Comparison of ENCODE assay signal across 10 mouse cellular contexts in genomic region chr4:63480845-63481167, GRCm38 (mm10). TPM values are rescaled to one million over a fixed set of nuclear protein-coding genes. Genes with fewer than 3 reads are reported as not detected.
DNase-seq lines count a peak whose midpoint lies in the region; ATAC-seq and TF ChIP-seq lines count a peak whose summit lies in the region.
"Had no signal": no experiment of that assay in that cellular context is flagged by ENCODE, and none has a peak within 500 bp of the region (broad histone marks: within the 10 kb centered on the region; RNA-seq: fewer than 3 reads in every experiment).

No protein-coding gene starts in this region.

- H3K27ac ChIP-seq in heart, embryonic 11.5 days (ENCODE audit: low read depth, low read length): no peak overlapping the region; the same call in 1 of the 2 replicates
- H3K27ac ChIP-seq in heart, adult 2 months: no peak overlapping the region
- no peak overlapping the region for H3K27ac ChIP-seq in lung, postnatal 0 days (ENCODE audit: low read length)
- peak overlapping the region; percentile 76 for H3K27ac ChIP-seq in embryonic facial prominence, embryonic 10.5 days (replicated peaks)
- 0 out of 2 replicates have a peak overlapping the region, but pooled peaks have one; percentile 23 for H3K27ac ChIP-seq in limb, embryonic 11.5 days (replicated peaks; ENCODE audit: low read depth, low read length)
- H3K27ac ChIP-seq: liver, embryonic 15.5 days had no signal

- no peak for TF ChIP-seq CTCF in heart, adult 2 months (IDR thresholded peaks at IDR 0.05)
- TF ChIP-seq CTCF in lung, postnatal 0 days (IDR thresholded peaks at IDR 0.05): no peak

- no peak for DNase-seq in heart, adult 2 months
- DNase-seq in lung, postnatal 0 days (ENCODE audit: low spot score): no peak
- DNase-seq in lung, postnatal 10 days: no peak
- no peak for DNase-seq in embryonic facial prominence, embryonic 10.5 days (ENCODE audit: low spot score)
- peak; percentile 38 for DNase-seq in limb, embryonic 11.5 days (ENCODE audit: low spot score)
- no peak for DNase-seq in layer of hippocampus, postnatal 25 days (ENCODE audit: extremely low spot score in 1 of 2, low spot score in 1 of 2)
- DNase-seq: adrenal gland, adult 2 months had no signal

- no peak overlapping the region for H3K4me3 ChIP-seq in heart, embryonic 11.5 days (ENCODE audit: low read depth, low read length)
- no peak overlapping the region for H3K4me3 ChIP-seq in heart, adult 2 months
- no peak overlapping the region for H3K4me3 ChIP-seq in lung, postnatal 0 days (ENCODE audit: low read depth, low read length)
- no peak overlapping the region for H3K4me3 ChIP-seq in embryonic facial prominence, embryonic 10.5 days
- no peak overlapping the region for H3K4me3 ChIP-seq in limb, embryonic 11.5 days (ENCODE audit: low read depth, low read length)
- H3K4me3 ChIP-seq: liver, embryonic 15.5 days had no signal

- intact Hi-C loops in heart, adult 2 months (cut with DNase I): loop anchor here (1.0 kb wide), 1 partner anchor 28 kb away; no protein-coding TSS in a partner anchor

- peaks cover 9% of the 10 kb centered on the region; the same call in 1 of the 2 replicates for H3K4me1 ChIP-seq in heart, embryonic 11.5 days (ENCODE audit: control insufficient read depth, insufficient read depth, low read length)
- H3K4me1 ChIP-seq in heart, adult 2 months (ENCODE audit: control insufficient read depth, insufficient read depth, low read length): no peaks in the 10 kb centered on the region
- no peaks in the 10 kb centered on the region for H3K4me1 ChIP-seq in lung, postnatal 0 days (ENCODE audit: insufficient read depth, low read depth, low read length)
- peaks cover 32% of the 10 kb centered on the region for H3K4me1 ChIP-seq in embryonic facial prominence, embryonic 10.5 days
- H3K4me1 ChIP-seq in limb, embryonic 11.5 days (ENCODE audit: control insufficient read depth, insufficient read depth, low read length): peaks cover 10% of the 10 kb centered on the region

- ATAC-seq in heart, embryonic 11.5 days (replicated peaks; ENCODE audit: insufficient number of reproducible peaks, low FRiP score, low TSS enrichment): no peak
- no peak for ATAC-seq in lung, postnatal 0 days
- no peak for ATAC-seq in limb, embryonic 11.5 days (ENCODE audit: insufficient number of reproducible peaks, low FRiP score, low TSS enrichment, low read depth)
- no peak for ATAC-seq in monocyte, adult 5-6 weeks (replicated peaks; ENCODE audit: insufficient number of reproducible peaks, low FRiP score, low TSS enrichment, poor library complexity, severe bottlenecking)

- H3K4me2 ChIP-seq in heart, embryonic 11.5 days: 0 out of 2 replicates have a peak overlapping the region, but pooled peaks have one; percentile 4
- H3K4me2 ChIP-seq in lung, postnatal 0 days (replicated peaks; ENCODE audit: low read depth, low read length): peak overlapping the region; percentile 15; the same call in 1 of the 2 replicates
- no peak overlapping the region for H3K4me2 ChIP-seq in limb, embryonic 11.5 days (ENCODE audit: low read depth, severe bottlenecking)
- H3K4me2 ChIP-seq: liver, embryonic 15.5 days had no signal

- H3K27me3 ChIP-seq in heart, embryonic 11.5 days (ENCODE audit: control insufficient read depth, insufficient read depth, low read length): no peaks in the 10 kb centered on the region
- H3K27me3 ChIP-seq in heart, adult 2 months (ENCODE audit: control insufficient read depth, insufficient read depth, low read length): no peaks in the 10 kb centered on the region
- H3K27me3 ChIP-seq in lung, postnatal 0 days (replicated peaks; ENCODE audit: insufficient read depth, low read length): no peaks in the 10 kb centered on the region
- no peaks in the 10 kb centered on the region for H3K27me3 ChIP-seq in embryonic facial prominence, embryonic 10.5 days (replicated peaks; ENCODE audit: low read depth, poor library complexity, severe bottlenecking)
- no peaks in the 10 kb centered on the region for H3K27me3 ChIP-seq in limb, embryonic 11.5 days (ENCODE audit: control insufficient read depth, insufficient read depth, low read length)
- H3K27me3 ChIP-seq: liver, embryonic 15.5 days had no signal

- TF ChIP-seq POLR2A in heart, adult 2 months (IDR thresholded peaks at IDR 0.05; ENCODE audit: insufficient read depth, low read depth, low read length): no peak

- H3K79me2 ChIP-seq in heart, adult 2 months (replicated peaks; ENCODE audit: control insufficient read depth, insufficient read depth, low read length): no peaks in the 10 kb centered on the region; the same call in 1 of the 2 replicates

- H3K9me3 ChIP-seq in heart, embryonic 11.5 days (replicated peaks; ENCODE audit: control insufficient read depth, low read length): no peaks in the 10 kb centered on the region
- H3K9me3 ChIP-seq in lung, postnatal 0 days (ENCODE audit: low read length): no peaks in the 10 kb centered on the region
- H3K9me3 ChIP-seq in embryonic facial prominence, embryonic 10.5 days: no peaks in the 10 kb centered on the region
- H3K9me3 ChIP-seq in limb, embryonic 11.5 days (ENCODE audit: control insufficient read depth, low read length): no peaks in the 10 kb centered on the region
- H3K9me3 ChIP-seq: liver, embryonic 15.5 days had no signal

- TF ChIP-seq EP300 in heart, adult 2 months (IDR thresholded peaks at IDR 0.05; ENCODE audit: insufficient read depth, low read depth, low read length): no peak
- TF ChIP-seq EP300 in lung, postnatal 0 days (IDR thresholded peaks at IDR 0.05): no peak

- H3K36me3 ChIP-seq in heart, embryonic 11.5 days (ENCODE audit: control insufficient read depth, insufficient read depth, low read length): no peaks in the 10 kb centered on the region
- no peaks in the 10 kb centered on the region for H3K36me3 ChIP-seq in heart, adult 2 months (ENCODE audit: control insufficient read depth, insufficient read depth, low read length)
- no peaks in the 10 kb centered on the region for H3K36me3 ChIP-seq in lung, postnatal 0 days (ENCODE audit: insufficient read depth, low read length)
- no peaks in the 10 kb centered on the region for H3K36me3 ChIP-seq in embryonic facial prominence, embryonic 10.5 days (replicated peaks)
- no peaks in the 10 kb centered on the region for H3K36me3 ChIP-seq in limb, embryonic 11.5 days (ENCODE audit: control insufficient read depth, insufficient read depth, low read length)
- H3K36me3 ChIP-seq: liver, embryonic 15.5 days had no signal

- WGBS in heart, embryonic 11.5 days (ENCODE audit: insufficient replicate concordance): 59% methylated on average over 11 of the region's 11 CpGs
- WGBS in heart, adult 2 months: 63% methylated on average over 11 of the region's 11 CpGs
- 44% methylated on average over 11 of the region's 11 CpGs for WGBS in lung, postnatal 0 days
- 51% methylated on average over 11 of the region's 11 CpGs for WGBS in embryonic facial prominence, embryonic 10.5 days
- WGBS in limb, embryonic 11.5 days: 47% methylated on average over 11 of the region's 11 CpGs

- no peak overlapping the region for H3K9ac ChIP-seq in heart, embryonic 11.5 days (ENCODE audit: low read depth, low read length)
- H3K9ac ChIP-seq in heart, adult 2 months (ENCODE audit: low read depth, low read length): no peak overlapping the region
- no peak overlapping the region for H3K9ac ChIP-seq in lung, postnatal 0 days (replicated peaks; ENCODE audit: low read depth)
- no peak overlapping the region for H3K9ac ChIP-seq in limb, embryonic 11.5 days (ENCODE audit: low read length)
- H3K9ac ChIP-seq: liver, embryonic 15.5 days had no signal

RNA-seq across cellular contexts. Expression of gene Whrn, which starts 15.0 kb away (rescaled TPM):
- 3.3 and 4.7 TPM in 2 replicates for polyA plus RNA-seq in heart, embryonic 11.5 days (2014; fragmentation: Nextera tagmentation; extraction: Ambion mirVana)
- total RNA-seq in heart, adult 2 months (2021): 10 to 100 TPM; 29.9 to 31.4 TPM
- 33.9 and 44.7 TPM in 2 replicates for polyA plus RNA-seq in heart, adult 2 months (2012; rRNA removed)
- polyA plus RNA-seq in lung, postnatal 0 days (2015; fragmentation: Nextera tagmentation; extraction: Ambion mirVana): 1.7 and 1.9 TPM in 2 replicates
- polyA plus RNA-seq in embryonic facial prominence, embryonic 10.5 days (2016; fragmentation: Nextera tagmentation; extraction: Ambion mirVana): 4.2 and 7.5 TPM in 2 replicates
- 13.8 and 14.0 TPM in 2 replicates for polyA plus RNA-seq in limb, embryonic 11.5 days (2014; fragmentation: Nextera tagmentation; extraction: Ambion mirVana)
- total RNA-seq in layer of hippocampus, postnatal 25 days (2021): 10 to 100 TPM; 17.7 to 27.3 TPM
- total RNA-seq in monocyte, adult 5-6 weeks (2017): 0.78 to 3.2 TPM (median 0.85 TPM) in 3 replicates

Comparison
In these comparisons a context has a peak if more than half of its experiments do, and no peak if none do; other contexts are left out.
1. H3K27ac ChIP-seq: peak in embryonic facial prominence, embryonic 10.5 days (single experiment) and limb, embryonic 11.5 days (single experiment); none in heart, embryonic 11.5 days (single experiment), heart, adult 2 months (single experiment) and lung, postnatal 0 days (single experiment).